Mouse (Mus musculus) olfactory bulb, adult 2 months (tissue): Measurements from ENCODE around the gene Tff1. TPM values are rescaled to one million over a fixed set of nuclear protein-coding genes. Genes with fewer than 3 reads are reported as not detected.

Experiments used
- H3K27ac ChIP-seq: fragments of 200-500 bp; 2 replicates; pipeline ENCODE4 v1.5.1; 2012; ENCODE audit warnings: low read depth, low read length; ENCODE audit not compliant: insufficient read depth
- H3K4me1 ChIP-seq: fragments of 200-500 bp; 2 replicates; pipeline ENCODE4 v1.6.1; 2012; ENCODE audit warnings: low read length; ENCODE audit not compliant: control insufficient read depth, insufficient read depth
- H3K4me3 ChIP-seq: fragments of 200-500 bp; 2 replicates; pipeline ENCODE4 v1.5.1; 2012; ENCODE audit warnings: mild to moderate bottlenecking, low read depth, low read length, moderate library complexity; ENCODE audit not compliant: insufficient read depth
- CTCF ChIP-seq: fragments of 200-500 bp; IDR thresholded peaks from 2 replicates; pipeline ENCODE4 v1.5.1; 2012; ENCODE audit warnings: low read depth, mild to moderate bottlenecking, low read length, moderate library complexity; ENCODE audit not compliant: insufficient read depth
- POLR2A ChIP-seq: fragments of 200-500 bp; IDR thresholded peaks from 2 replicates; pipeline ENCODE4 v1.6.1; 2012; ENCODE audit warnings: mild to moderate bottlenecking, low read depth, low read length, moderate library complexity; ENCODE audit not compliant: insufficient read depth
- WGBS: fragments of 180-500 bp; shearing (Covaris S2); methylation state at CpG from one replicate; pipeline ENCODE4 v1.1.7; 2018; 5-methylcytosine and 5-hydroxymethylcytosine counted together
- polyA plus RNA-seq: library from polyadenylated mRNA; stranded (reverse); fragments of >200 nt; gene quantifications from 2 replicates; pipeline ENCODE4 v1.2.4, GENCODE M21; 2012; ENCODE audit warnings: low replicate concordance; ENCODE audit not compliant: missing spikeins, insufficient read depth, insufficient read length

The Tff1 gene
- polyA plus RNA-seq, 1 experiment: not detected

GRCm38 (mm10) chr17:31136821-31137220 is 28.3 kb downstream of the Tff1 start:
- no peak for TF ChIP-seq CTCF
- TF ChIP-seq POLR2A: no peak
- Histone ChIP-seq H3K4me3 (no peak overlapping the region), H3K4me1 (0 out of 2 replicates have a peak, but pooled peaks cover 2% of the 10 kb centered on the region), H3K27ac (no peak overlapping the region)
- WGBS: 92% methylated on average over 1 of the region's 1 CpGs

GRCm38 (mm10) chr17:31136291-31136690 is 28.8 kb downstream of the Tff1 start:
- Histone ChIP-seq H3K4me3 (no peak overlapping the region), H3K4me1 (0 out of 2 replicates have a peak, but pooled peaks cover 3% of the 10 kb centered on the region), H3K27ac (no peak overlapping the region)
- no peak for TF ChIP-seq CTCF
- TF ChIP-seq POLR2A: no peak
- WGBS: 81% methylated on average over 3 of the region's 3 CpGs

- TF ChIP-seq POLR2A (no peak), CTCF (no peak)
- Histone ChIP-seq H3K4me1 (0 out of 2 replicates have a peak, but pooled peaks cover 4% of the 10 kb centered on the region), H3K4me3 (no peak overlapping the region), H3K27ac (no peak overlapping the region)
- 93% methylated on average over 6 of the region's 6 CpGs for WGBS
These were observed 30.2 kb downstream of the Tff1 start for GRCm38 (mm10) chr17:31134913-31135312.

- H3K27ac ChIP-seq: no peak overlapping the region
- WGBS: 84% methylated on average over 15 of the region's 15 CpGs
- peaks cover 4% of the 10 kb centered on the region; the same call in 1 of the 2 replicates for H3K4me1 ChIP-seq
- H3K4me3 ChIP-seq: no peak overlapping the region
- no peak for TF ChIP-seq POLR2A
- TF ChIP-seq CTCF: no peak
These were observed 31.3 kb downstream of the Tff1 start for GRCm38 (mm10) chr17:31133776-31134175.

GRCm38 (mm10) chr17:31131269-31131821 is 33.7 kb downstream of the Tff1 start:
- WGBS: 82% methylated on average over 10 of the region's 10 CpGs
- Histone ChIP-seq H3K4me3 (no peak overlapping the region), H3K27ac (no peak overlapping the region), H3K4me1 (peaks cover 4% of the 10 kb centered on the region; the same call in 1 of the 2 replicates)
- TF ChIP-seq CTCF: no peak
- TF ChIP-seq POLR2A: no peak

GRCm38 (mm10) chr17:31129452-31129851 is 35.6 kb downstream of the Tff1 start, which contains the start of gene Tff3:
Gene Tff3, minus strand, starts transcription at chr17:31129646.
- whole genome bisulfite sequencing: 57% methylated on average over 2 of the region's 2 CpGs
- Histone ChIP-seq H3K27ac (no peak within 1 kb of the TSS), H3K4me3 (no peak within 1 kb of the TSS), H3K4me1 (peaks cover 4% of the 10 kb centered on the region; the same call in 1 of the 2 replicates)
- TF ChIP-seq POLR2A (no peak), CTCF (no peak)

GRCm38 (mm10) chr17:31128708-31129318 is 36.3 kb downstream of the Tff1 start:
- TF ChIP-seq CTCF (no peak), POLR2A (no peak)

GRCm38 (mm10) chr17:31125548-31126266 is 39.4 kb downstream of the Tff1 start:
- 59% methylated on average over 9 of the region's 9 CpGs for WGBS
- TF ChIP-seq CTCF: no peak
- no peak for TF ChIP-seq POLR2A
- Histone ChIP-seq H3K4me1 (no peaks in the 10 kb centered on the region; the same call in 1 of the 2 replicates), H3K27ac (no peak overlapping the region), H3K4me3 (no peak overlapping the region)

More at GRCm38 (mm10) chr17:31128708-31129318, 36.3 kb downstream of the Tff1 start:
- Histone ChIP-seq H3K4me3 (no peak overlapping the region), H3K4me1 (peaks cover 2% of the 10 kb centered on the region; the same call in 1 of the 2 replicates), H3K27ac (no peak overlapping the region)
- 87% methylated on average over 9 of the region's 9 CpGs for WGBS

- Histone ChIP-seq H3K27ac (no peak overlapping the region), H3K4me3 (no peak overlapping the region), H3K4me1 (no peaks in the 10 kb centered on the region)
- 12% methylated on average over 8 of the region's 8 CpGs for WGBS
- no peak for TF ChIP-seq POLR2A
- peak; percentile 91 for TF ChIP-seq CTCF
These were observed 43.1 kb downstream of the Tff1 start for GRCm38 (mm10) chr17:31121975-31122374.
